Mouse (Mus musculus) bone marrow macrophage, adult 2 months (primary cell): Measurements from ENCODE around the gene Tuba1b.

ENCODE experiments used
- CTCF ChIP-seq: IDR thresholded peaks from 2 replicates; pipeline ENCODE4 v1.5.1; 2012; ENCODE audit warnings: low read depth, mild to moderate bottlenecking, low read length, moderate library complexity
- POLR2A ChIP-seq: IDR thresholded peaks from 2 replicates; pipeline ENCODE4 v1.6.1; 2012; ENCODE audit warnings: mild to moderate bottlenecking, low read depth, low read length, borderline replicate concordance

DNA sequence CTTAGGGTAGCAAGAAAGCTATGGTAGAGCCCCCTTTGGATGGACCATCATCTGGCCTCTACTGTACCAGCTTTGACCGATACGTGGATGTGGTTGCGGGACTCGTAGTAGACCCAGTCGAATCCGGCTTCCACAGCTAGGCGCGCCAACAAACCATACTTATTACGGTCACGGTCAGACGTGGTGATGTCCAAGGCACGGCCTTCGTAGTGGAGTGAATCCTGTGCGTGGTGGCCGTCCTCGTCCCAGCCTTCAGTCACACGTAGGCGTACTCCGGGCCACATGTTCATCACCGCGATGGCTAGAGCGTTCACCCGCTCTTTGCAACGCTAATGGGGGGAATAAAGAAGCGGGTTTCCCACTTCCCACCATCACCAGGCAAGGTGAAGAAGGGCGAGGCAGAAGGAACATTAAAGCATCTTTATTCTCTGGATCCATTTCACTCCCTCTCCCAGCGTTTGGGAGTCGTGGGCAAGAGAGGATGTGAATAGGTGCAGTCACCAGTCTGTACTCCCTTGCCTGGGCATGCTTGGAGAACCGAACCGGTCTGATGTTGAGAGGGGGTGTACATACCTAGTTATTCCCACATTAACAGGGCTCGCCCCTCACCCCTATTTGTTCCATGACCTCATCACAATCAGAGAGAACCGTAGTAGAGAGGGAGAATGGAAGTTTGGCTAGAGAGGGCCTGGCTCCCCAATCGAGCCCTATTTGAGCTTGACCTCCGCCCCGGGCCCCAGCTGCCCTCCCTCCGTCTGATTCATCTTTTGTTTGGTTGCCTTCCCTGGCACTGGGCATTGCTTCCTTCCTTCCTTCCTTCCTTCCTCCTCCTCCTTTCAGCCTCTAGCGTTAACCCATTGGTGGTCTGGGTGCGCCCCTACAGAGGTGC lies 39.4 kb downstream of the Tuba1b start:
- TF ChIP-seq CTCF (no peak), POLR2A (no peak)
